Mouse (Mus musculus) fibroblast of lung, adult 2 months (primary cell): ENCODE measurements around the gene Mapk14.
A peak's percentile ranks its signal among the peaks of the same experiment; 100 is the strongest.

Experiments used
- DNase-seq: peaks from one replicate; pipeline ENCODE4 v3.0.0-alpha.2; 2011; ENCODE audit warnings: low read depth

Gene Mapk14

GRCm38 (mm10) chr17:28690776-28691686 lies at the start of gene Mapk14:
Gene Mapk14 (plus strand): TSS chr17:28691329.
- DNase-seq, result peak; percentile 95

DNA sequence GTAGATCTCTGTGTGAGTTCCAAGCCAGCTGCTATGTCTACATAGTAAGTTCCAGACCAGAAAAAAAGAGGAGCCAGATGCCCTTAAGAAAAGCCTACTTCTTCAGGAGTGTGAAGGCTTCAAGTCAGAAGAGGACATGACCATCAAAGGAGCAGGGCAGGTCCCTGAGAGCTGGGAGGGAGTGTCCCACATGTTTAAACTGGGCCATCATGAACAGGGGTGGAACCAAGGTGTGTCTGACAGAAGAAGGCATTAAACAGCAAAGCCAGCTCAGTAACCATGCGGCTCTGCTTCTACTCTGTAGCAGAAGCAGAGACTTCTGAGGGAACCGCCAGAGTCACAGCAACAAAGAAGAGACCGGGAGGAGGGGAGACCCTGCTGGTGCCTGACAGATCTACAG lies 47.4 kb upstream of the Mapk14 start:
- DNase-seq, result no peak

DNA sequence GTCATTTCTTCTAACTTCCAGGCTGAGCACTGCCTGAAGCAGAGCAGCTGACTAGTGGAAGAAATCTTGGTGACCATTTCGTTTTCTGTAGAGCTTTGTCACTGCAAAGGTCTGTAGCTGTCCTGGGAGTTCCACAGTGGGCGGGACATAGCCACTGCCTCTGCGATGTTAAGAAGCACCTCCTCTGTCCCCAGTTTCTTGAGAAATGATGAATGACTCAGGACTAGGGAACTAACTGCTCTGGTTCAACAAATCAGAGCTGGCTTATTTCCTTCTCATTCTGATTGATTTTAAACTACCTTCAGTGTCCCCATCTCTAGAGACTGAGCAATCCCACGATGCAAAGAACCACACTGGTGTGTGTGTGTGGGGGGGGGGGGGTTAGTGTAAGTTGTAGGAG lies 47.0 kb upstream of the Mapk14 start:
- DNase-seq, result no peak

DNA sequence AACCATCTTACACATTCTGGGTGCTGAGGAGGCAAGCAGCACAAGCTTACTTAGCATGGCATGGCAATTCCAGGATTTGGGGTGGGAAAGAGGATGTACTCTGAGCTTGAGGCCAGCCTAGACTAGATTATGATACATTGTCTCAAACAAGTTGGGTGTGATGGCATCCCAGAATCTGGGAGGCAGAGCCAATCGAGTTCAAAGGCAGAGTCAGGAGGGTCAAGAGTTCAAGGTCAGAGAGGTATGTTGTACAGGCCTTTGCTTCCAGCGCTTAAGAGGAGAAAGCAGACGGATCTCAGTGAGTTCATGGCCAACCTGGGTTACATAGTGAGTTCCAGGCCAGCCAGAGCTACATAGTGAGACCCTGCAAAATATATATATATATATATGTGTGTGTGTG lies 44.9 kb upstream of the Mapk14 start:
- no peak for DNase-seq

DNA sequence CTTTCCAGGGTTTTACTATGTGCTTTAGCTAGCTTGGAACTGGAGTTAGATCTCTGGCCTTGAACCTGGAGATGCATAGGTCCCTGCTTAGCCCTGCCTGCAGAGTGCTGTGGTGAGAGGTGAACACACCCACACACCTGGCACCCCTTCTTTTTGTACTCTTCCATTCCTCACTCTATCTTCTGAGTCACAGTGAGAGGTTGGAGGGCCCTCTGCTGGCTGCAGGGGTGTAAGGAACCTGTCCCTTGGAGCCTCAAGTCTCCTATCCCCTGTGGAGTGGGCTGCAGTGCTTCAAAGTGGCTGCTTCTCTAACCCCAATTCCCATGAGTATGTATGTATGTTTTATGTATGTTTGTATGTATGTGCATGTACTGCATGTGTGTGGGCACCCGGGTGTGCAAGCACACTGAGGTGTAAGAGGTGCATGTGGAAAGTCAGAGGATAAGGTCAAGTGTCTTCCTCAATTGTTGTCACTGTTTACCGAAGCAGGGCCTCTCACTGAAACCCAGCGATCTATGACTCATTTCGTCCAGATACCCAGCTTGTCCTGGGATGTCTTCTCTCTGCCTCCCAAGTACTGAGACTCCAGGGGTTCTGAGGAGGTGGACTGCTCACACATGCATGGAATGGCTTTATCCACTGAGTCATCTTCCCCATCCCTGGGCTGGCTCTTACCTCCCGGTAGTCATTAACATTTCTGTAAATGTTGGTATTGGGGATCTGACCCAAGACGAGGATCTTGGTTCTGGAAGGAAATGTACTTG lies 42.3 kb upstream of the Mapk14 start:
- DNase-seq, result peak; percentile 4

DNA sequence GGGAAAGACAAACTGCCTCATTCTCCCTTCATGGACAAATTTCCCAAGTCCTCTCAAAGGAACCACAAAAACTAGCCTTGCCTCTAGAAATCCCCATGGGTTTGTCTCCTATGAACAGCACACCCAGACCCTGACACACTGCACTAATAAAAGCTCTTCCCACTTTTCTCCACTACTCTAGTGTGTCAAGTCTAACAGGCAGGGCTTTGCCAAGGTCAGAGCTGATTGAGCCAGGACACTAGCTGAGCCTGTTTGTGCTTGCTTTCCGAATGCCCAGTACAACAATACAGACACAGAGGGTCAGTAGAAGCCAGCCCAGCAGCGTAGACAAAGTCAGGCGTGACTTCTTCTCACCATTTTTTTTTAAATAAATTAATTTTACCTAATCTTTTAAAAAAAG lies 40.9 kb upstream of the Mapk14 start:
- DNase-seq, result no peak

GRCm38 (mm10) chr17:28657936-28658335 lies 33.2 kb upstream of the Mapk14 start:
- no peak for DNase-seq

GRCm38 (mm10) chr17:28659564-28659963 lies 31.6 kb upstream of the Mapk14 start:
- no peak for DNase-seq

DNA sequence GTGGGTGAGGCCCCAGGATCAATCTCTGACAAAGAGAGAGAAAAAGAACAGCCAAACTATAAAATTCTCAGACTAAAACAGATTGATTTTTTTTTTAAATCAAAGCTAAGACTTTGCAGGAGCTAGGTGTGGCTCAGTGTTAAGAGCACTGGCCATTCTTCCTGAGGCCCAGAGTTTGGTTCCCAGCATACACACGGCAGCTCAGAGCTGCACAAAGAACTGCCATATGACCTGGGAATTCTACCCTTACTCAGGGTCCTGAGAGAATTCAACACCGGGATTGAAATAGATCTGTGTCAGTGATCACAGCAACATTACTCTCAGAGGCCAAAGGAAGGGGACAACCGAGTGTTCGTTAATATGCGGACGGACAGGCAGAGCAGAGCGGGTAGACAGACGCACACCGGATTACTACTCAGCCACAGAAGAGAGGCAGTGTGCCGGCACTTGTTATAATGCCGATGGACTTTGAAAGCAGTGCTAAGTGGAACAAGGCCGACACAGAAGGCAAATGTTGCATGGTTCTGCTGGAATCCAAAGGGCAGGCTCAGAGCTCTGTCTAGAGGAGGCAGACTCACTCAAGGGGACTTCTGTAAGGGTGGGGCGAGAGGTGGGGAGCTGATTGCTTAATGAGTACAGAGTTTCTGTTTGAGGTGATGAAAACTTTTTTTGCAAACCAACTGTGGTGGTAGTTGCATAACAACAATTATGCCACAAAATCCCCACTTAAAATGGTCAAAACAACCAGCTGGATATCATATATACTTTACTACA lies 8.6 kb upstream of the Mapk14 start:
- DNase-seq, result no peak

GRCm38 (mm10) chr17:28683601-28684000 lies 7.5 kb upstream of the Mapk14 start:
- no peak for DNase-seq

- no peak for DNase-seq
Observed at GRCm38 (mm10) chr17:28684631-28685030, 6.5 kb upstream of the Mapk14 start.

- no peak for DNase-seq
Observed at GRCm38 (mm10) chr17:28687354-28687753, 3.8 kb upstream of the Mapk14 start.

GRCm38 (mm10) chr17:28689586-28690283 lies 1.4 kb upstream of the Mapk14 start, which contains the start of gene Slc26a8:
Gene Slc26a8 (minus strand): TSS chr17:28690233.
- no peak for DNase-seq

DNA sequence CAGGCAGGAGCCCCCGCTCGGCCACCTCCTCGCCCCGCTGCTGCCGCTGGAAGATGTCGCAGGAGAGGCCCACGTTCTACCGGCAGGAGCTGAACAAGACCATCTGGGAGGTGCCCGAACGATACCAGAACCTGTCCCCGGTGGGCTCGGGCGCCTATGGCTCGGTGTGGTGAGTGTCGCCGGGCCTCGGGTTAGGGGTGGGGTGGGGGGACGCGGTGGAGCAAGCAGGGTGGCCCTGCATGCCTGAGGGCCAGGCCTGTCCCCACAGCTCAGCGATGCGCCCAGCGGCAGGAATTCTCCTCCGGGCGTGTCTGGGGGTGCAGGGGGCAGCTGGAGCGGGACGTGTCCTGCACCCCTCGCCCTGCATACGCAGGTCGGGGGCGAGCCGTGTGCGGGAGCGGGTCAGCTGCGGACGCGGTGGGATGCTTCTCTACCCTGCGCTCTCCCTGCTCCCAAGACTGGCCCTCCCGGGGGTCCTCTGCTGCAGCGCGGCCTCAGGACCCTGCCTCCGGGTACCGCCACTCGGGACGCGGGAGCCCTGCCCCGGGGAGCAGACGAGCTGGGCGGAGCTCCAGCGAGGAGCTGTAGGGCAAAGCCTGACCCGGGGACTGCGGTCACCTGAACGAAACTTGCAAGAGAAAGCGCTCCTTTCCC lies 685 bp downstream of the Mapk14 start:
- no peak for DNase-seq

- no peak for DNase-seq
Observed at GRCm38 (mm10) chr17:28692341-28692710, 1.2 kb downstream of the Mapk14 start.

DNA sequence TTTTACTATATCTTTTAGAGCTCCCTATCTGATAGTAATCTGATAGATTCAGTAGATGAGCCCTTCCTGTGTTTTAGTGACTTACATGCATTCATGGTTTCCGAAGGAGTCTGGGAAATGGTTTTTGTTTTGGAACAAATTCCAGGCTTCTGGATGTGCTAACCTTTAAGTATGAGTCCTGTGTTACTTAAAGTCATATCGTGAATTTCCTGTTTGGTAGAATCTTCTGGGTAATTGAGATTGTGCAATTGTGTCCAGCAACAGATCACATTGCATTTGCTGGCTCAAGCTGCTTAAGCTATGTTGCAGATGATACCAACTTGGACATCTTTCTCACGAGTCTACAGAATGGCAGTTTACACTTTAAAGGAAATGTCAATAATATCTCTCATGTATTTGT lies 2.0 kb downstream of the Mapk14 start:
- no peak for DNase-seq

GRCm38 (mm10) chr17:28694078-28694477 lies 2.9 kb downstream of the Mapk14 start:
- no peak for DNase-seq

DNA sequence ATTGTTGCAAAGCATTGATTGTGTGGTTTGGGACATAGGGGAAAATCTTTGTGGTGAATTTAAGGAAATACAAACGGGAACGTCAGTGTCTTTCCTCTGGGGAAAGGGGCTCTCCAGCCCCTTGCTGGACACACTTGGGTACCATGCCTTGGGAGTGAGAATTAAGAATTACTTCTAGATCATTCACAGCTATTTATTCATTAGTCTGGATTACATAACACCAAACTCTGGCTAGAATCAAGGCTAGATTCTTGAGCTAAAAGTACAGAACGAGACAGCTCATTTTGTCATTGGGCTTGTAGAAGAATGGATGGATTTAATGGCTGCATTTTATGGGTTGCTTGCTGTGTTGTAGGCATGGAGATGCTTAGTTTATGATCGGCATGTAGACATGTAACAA lies 3.7 kb downstream of the Mapk14 start:
- no peak for DNase-seq

DNA sequence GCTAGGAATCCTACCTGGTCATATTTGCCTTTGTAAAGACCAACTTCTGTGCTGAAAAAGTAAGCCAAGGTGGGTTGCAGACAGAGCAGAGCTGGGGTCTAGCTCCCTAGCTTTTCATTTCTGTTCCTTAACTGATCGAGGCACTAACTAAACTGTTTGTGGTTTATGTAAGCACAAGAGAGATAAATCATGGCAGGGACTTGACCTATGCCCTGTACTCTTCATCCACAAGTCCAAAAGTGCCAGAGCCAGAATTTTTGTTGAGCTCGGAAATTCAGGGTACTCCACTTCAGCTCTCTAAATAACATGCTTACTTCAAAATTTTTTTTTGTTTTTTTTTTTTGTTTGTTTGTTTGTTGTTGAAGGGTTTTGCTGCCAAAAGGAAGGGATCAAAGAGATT lies 5.5 kb downstream of the Mapk14 start:
- no peak for DNase-seq

DNA sequence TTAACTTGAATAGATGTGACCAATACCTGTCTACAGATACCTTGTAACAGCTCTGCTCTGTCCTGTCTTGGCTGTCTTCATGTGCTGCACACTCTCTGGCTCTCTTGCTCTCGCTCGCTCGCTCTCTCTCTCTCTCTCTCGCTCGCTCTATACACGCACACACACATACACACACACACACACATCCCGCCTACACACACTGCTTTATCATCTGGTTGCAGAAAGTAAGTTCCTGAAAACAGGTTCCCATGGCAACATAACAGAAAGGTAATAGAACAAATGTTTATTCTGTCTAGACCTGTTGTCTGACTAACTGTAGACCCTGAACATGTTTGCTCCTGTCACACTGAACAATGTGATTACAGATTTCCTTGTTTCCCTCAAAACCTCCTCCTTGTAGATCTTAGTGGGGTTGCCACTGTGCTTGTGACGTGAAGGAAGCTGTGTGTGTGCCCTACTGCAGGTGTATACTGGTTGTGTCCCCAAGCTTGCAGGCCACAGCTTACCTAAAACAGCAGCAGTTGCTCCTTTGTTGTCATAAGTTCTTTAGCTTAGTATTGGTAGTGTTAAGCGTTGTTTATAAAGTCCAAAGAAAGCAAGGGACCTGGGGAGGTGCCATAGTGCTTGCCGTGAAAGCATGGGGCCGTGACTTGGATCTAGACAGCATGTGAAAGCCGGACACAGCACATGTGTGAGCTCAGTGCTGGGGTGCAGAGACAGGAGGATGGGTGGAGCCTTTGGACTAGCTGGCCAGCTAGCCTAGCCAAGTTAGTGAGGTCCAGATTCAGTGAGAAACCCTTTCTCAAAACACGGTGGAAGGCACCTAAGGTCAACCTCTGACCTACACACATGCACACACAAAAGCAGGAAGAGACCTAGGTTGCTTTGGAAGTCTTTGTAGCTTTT lies 6.4 kb downstream of the Mapk14 start:
- DNase-seq, result no peak
